Mouse (Mus musculus) gastrocnemius, postnatal 10 days (tissue): ENCODE measurements around the gene Spin2f. TPM values are rescaled to one million over a fixed set of nuclear protein-coding genes. Genes with fewer than 3 reads are reported as not detected.
"Not testable (repeated sequence)": the region's sequence is repeated elsewhere in the genome, so short reads cannot be mapped to it uniquely, and the experiment has no call there.

Source experiments
- DNase-seq: peaks from one replicate; pipeline ENCODE4 v3.0.0; 2021; ENCODE audit warnings: mixed read lengths
- long read RNA-seq, 2 experiments: library from polyadenylated mRNA; stranded (forward); transcript quantifications; one replicate each; pipeline ENCODE4 v2.0.0; 2021
- total RNA-seq, 2 experiments: library from RNA; stranded (reverse); gene quantifications; 2 replicates each; pipeline ENCODE4 v1.2.3; 2021

Spin2f gene
- total RNA-seq = not detected
- long read RNA-seq, experiment 1 = 0 reads
- long read RNA-seq, experiment 2 = 0 reads

- not testable (repeated sequence) for DNase-seq
Measured at GRCm38 (mm10) chrX:31253594-31253993, at the start of gene Spin2f. Spin2f (plus strand) TSS chrX:31253894.

- not testable (repeated sequence) for DNase-seq
Measured at GRCm38 (mm10) chrX:31212136-31212535, 41.6 kb upstream of the Spin2f start.

- not testable (repeated sequence) for DNase-seq
Measured at GRCm38 (mm10) chrX:31223536-31223935, 30.2 kb upstream of the Spin2f start.

GRCm38 (mm10) chrX:31235088-31235487, 18.6 kb upstream of the Spin2f start:
- DNase-seq = not testable (repeated sequence)

DNA sequence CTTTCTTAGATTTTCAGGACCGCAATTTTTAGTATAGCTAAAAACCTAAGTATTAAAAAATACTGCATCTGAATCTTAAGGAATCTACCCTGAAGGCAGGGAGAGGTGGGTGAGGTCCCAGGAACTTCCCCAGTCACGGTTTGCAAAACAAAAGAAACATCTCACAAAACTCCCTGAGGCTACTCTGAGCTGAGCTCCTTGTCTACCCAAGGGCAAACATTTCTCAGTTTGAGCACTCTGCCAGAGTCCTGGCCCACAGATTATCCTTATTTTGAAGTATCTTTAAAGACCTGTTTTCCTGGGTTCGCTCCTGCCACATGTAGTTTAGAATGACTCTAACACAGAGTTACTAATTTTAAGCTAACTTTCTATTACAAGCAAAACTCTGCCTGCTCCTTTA, 11.9 kb upstream of the Spin2f start:
- not testable (repeated sequence) for DNase-seq

Other genes starting within 250 kb of the Spin2f start
- gene Btbd35f29, start 136.2 kb upstream of the Spin2f start, total RNA-seq = not detected
- gene Btbd35f26, start 82.6 kb downstream of the Spin2f start, total RNA-seq = not detected
- gene Btbd35f19, start 130.0 kb downstream of the Spin2f start, total RNA-seq = not detected